Mouse (Mus musculus) retina, postnatal 7 days (tissue): ENCODE measurements at regions not wholly inside any gene's neighbourhood (a gene's known extent, or its start where the extent isn't known, plus 50 kb on each side); places are given as distances from the start of the nearest gene placed in this dataset.
A peak's percentile ranks its signal among the peaks of the same experiment; 100 is the strongest.

Source experiments
- DNase-seq: peaks from one replicate; pipeline ENCODE4 v3.0.0-alpha.2; 2012; ENCODE audit warnings: low read depth, low spot score

DNA sequence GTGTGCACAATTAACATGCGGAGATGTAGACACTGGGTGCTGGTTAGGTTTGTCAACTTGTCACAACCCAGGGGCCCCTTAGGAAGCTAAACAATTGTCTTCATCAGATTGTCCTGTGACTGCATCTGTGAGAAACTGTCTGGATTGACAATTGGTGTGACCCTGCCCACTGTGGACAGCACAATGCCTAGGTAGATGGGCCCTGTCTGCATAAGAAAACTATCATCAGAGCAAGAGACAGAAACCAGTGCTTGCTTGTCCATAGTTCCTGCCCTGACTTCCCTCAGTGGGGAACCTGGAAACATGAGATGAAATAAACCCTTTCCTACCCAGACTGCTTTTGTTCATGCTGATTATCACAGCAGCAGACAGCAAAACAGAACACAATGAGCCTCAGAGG, 63.5 kb upstream of the Tyw5 start:
- no peak for DNase-seq

DNA sequence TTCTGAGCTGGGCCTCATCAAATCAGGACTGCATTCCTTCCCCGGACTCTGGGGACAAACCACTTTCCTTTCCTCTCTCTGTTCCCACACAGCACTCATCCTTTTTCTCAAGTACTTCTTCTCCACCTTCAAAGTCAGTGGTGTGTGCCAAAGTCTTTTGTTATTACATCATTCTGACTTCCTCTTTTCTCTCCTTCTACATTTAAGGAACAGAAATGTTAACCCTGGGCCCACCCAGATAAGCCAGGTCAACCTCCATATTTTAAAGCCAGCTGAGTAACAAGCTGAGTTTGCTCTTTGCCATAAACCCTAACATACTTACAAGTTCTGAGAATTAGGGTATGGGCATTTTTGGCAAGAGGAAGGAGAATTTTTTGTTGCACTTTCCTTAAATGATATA, 65.3 kb upstream of the Tyw5 start:
- DNase-seq, result no peak

- no peak for DNase-seq
Measured at GRCm38 (mm10) chr1:57477725-57478124, 70.8 kb upstream of the Tyw5 start.

- DNase-seq, result no peak
Measured at GRCm38 (mm10) chr1:57478151-57478550, 71.2 kb upstream of the Tyw5 start.

DNA sequence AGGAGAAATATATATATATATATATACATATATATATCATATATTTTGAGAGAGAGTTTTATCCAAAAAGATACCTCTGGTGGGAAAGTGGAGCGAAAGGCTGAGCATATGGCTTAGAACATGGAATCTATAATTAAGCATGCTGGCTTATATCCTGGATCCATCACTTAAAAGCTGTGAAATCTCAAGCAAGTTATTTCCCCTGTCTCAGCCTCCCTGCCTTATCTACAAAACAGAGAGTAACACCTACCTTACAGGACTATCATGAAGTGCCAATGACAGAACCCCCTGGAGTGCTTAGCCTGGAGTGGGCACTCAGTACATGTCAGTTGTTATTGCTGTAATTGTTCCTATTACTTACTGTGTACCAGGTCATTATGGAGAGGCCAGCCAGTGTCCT, 71.9 kb upstream of the Tyw5 start:
- DNase-seq, result no peak

GRCm38 (mm10) chr1:57479566-57479965, 72.7 kb upstream of the Tyw5 start:
- no peak for DNase-seq

GRCm38 (mm10) chr1:57489176-57489575, 82.3 kb upstream of the Tyw5 start:
- DNase-seq, result no peak

DNA sequence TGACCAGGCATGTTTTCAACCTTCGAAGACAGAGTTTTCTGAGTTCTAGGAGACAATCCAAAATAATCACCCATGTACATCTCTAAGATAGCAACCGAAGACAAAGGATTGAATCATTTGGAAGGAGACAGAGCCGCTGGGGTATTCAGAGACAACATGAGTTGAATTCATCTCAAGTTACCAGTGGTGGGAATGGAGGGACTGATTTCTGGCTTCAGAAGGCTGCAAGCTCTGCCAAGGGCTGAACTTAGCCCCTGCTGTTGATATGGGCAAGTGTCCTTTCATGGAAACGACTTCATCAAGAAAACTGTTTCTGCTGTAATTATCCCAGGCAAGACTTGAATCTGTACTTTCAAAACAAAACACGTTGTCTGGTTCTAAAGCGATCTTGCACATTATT, 82.7 kb upstream of the Tyw5 start:
- no peak for DNase-seq

GRCm38 (mm10) chr1:57490021-57490420, 83.1 kb upstream of the Tyw5 start:
- no peak for DNase-seq

GRCm38 (mm10) chr1:57492696-57493095, 85.8 kb upstream of the Tyw5 start:
- no peak for DNase-seq

- DNase-seq, result peak; percentile 6
Measured at GRCm38 (mm10) chr1:57497489-57498037, 90.7 kb upstream of the Tyw5 start.

DNA sequence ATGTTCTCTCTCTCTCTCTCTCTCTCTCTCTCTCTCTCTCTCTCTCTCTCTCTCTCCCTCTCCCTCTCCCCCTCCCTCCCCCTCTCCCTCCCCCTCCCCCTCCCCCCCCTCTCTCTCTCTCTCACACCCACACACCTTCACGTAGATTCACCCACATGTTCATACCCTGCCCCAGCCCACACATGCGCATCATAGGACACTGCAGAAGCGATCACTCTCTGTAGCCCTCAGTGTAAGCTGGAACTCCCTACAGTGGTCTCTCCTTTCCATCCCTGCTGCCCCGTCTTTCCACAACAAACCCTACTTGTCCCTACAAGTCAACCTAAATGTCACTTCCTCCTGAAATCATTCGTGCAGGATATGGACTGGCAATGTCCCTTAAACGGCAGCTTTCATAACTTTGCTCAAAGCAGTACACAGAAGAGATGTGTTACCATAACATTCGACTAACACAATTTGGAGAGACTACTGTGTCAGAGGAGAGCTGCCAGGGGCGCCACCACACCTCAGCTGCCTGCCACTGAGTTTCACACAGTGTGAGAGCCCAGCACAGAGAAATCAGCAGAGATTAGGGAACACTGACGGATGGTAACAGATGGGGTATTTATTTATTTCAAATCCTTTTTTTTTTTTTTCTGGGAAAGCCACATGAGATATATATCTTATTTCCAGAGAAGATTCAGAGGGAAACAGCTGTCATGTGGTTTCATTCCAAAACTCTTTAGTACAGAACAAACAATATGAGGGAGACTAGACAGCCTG, 103.6 kb upstream of the Tyw5 start:
- DNase-seq, result no peak

DNA sequence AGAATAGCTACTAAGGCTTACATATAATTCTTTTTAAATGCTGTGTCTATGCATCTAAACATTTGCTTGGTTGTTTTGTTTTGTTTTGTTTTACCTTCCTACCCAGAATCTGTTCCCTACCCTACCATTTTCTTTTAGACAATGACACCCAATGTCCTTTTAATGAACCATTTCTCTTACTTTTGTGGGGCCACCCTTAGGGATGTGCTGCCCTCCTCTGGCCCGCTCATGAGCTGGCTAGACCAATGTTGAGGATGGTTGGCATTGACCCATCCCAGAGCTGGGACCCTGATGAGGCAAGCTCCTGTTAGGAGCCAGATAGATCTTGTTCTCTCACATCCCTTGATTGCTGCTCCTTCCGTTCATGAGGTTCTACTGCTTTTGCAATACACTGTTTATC, 105.0 kb upstream of the Tyw5 start:
- no peak for DNase-seq

DNA sequence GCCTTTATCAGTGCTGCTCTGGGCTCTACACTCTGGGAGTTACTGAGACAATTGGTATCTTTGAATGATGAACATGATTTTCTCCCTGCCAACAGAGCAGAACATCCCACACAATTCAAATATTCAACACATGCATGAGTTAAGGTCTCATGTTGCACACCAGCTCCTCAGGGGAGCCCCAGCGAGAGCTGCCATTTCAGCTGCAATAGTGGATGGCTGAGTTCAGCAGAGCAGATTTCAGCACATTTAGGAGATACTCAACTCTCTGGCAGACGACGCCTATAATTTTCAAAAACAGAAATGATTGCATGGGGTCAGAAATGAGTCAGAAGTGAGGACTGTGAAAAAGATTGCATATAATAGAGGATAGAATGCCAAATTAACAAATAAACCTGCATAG, 105.6 kb upstream of the Tyw5 start:
- no peak for DNase-seq

DNA sequence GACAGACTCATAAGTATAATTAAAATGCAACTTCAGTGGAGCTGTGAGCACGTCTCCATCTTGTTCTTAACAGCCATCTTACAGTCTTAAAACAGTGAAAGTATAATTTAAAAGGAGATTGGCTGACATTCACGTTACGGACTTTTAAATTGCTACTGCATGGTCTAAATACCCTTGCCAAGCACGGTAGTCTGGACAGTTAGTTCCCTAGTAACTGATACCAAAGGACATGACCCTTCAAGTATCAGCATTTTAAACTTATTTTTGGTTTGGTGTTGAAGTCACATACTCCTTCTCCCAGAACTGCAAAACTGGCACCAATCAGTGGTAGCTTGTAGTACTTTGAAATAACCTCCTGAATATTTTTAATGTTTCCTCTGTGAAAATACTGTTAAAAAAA, 119.1 kb upstream of the Tyw5 start:
- no peak for DNase-seq

DNA sequence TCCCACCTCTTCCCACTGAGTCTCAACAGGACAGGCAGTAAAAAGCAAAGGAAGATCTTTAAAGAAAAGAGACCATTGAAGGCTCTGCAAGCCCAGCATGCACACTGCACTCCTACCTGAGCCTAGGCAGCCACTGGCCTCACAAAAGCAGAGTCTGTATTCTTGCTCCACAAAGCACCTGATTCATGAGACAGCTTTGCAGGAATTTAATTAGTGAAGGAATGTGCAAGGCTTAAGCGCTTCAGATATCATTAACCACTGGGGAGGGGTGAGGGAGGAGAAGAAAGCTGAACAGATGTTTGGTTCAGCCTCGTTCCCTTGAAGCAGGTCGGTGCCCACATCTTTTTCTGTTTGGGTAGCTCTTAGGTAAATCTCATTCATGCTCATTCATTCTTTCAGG, 121.8 kb upstream of the Tyw5 start:
- DNase-seq, result no peak

DNA sequence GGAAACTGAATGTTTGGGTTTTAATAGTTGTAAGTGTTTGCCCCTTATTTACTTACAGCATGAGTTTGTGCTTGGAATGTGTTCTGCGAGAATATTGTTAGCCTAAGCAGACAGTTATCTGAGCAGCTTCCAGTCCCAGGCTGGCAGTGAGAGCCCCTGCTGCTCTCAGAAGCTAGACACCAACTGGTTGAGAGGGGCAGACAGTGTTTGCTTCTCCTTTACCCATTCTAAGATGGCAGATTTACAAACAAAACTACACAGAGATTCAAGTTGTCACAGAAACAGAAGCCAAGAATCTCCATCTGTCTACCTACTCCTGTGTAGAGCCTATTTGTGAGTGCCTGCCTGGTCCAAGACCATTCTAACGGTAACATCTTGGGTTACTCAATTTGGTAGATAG, 122.4 kb upstream of the Tyw5 start:
- no peak for DNase-seq

- no peak for DNase-seq
Measured at GRCm38 (mm10) chr1:57537369-57537768, 130.5 kb upstream of the Tyw5 start.

DNA sequence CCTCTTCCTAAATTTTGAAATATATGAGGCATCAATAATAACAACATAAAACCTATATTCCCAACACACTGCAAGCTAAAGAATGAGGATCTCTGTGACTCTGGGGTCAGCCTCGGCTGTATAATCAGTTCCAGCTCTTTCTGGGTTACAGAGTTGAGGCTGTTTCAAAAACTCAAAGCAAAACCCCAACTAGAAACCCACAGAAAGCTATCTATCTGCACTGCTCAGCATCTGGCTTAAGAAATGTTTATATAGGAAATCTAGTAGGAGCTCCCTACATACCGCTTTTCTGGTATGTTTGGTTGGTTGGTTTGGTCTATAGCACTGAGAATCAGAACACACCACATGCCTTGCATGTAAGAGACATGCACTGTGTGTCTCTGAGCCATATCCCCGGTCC, 137.8 kb upstream of the Tyw5 start:
- no peak for DNase-seq

GRCm38 (mm10) chr1:57545792-57546685, 139.1 kb upstream of the Tyw5 start:
- no peak for DNase-seq

DNA sequence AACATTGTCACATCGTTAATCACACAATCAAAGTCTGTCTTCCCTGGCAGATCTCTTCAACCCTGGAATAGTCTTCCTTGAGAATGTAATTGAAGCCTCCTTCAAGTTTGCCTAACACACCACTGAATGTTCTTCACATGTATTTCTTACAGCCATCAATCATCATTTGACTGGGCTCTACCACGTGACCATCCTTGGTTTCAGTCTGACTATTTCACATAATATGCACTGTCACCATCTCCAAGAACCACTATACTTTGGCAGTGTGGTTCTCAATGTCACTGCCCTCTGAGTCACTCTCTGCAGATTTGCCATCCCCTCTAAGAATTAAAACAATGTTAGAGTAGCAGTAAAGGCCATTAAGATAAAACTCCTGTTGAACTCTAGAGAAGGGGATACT, 154.6 kb upstream of the Tyw5 start:
- DNase-seq, result no peak

- no peak for DNase-seq
Measured at GRCm38 (mm10) chr1:57564676-57565075, 157.8 kb upstream of the Tyw5 start.

GRCm38 (mm10) chr1:57572097-57572496, 165.2 kb upstream of the Tyw5 start:
- no peak for DNase-seq
